Mouse (Mus musculus): Measurements from ENCODE around the gene Emc3.

The Emc3 gene

GRCm38 (mm10) chr6:113495071-113495675 lies 36.3 kb downstream of the Emc3 start:
- no peak for DNase-seq (ENCODE audit: low spot score in 2 of 2)

- DNase-seq (ENCODE audit: low spot score in 2 of 2): peak; percentile 82
These were observed 37.1 kb downstream of the Emc3 start for GRCm38 (mm10) chr6:113494258-113494788.

GRCm38 (mm10) chr6:113492101-113492864 lies 39.2 kb downstream of the Emc3 start:
- DNase-seq (ENCODE audit: low spot score in 2 of 2): no peak

- DNase-seq (ENCODE audit: low spot score in 2 of 2): no peak
These were observed 42.0 kb downstream of the Emc3 start for GRCm38 (mm10) chr6:113489410-113489809.

GRCm38 (mm10) chr6:113487125-113487576 lies 44.3 kb downstream of the Emc3 start:
- DNase-seq (ENCODE audit: low spot score in 2 of 2): no peak

- no peak for DNase-seq (ENCODE audit: low spot score in 2 of 2)
These were observed 47.7 kb downstream of the Emc3 start for GRCm38 (mm10) chr6:113483729-113484128.

- DNase-seq (ENCODE audit: low spot score in 2 of 2): peak; percentile 88 to 93
These were observed 48.3 kb downstream of the Emc3 start, which contains the start of gene Creld1 for GRCm38 (mm10) chr6:113483100-113483615. Gene Creld1 (plus strand): TSS chr6:113483297.

GRCm38 (mm10) chr6:113482477-113483099 lies 48.9 kb downstream of the Emc3 start:
- no peak for DNase-seq (ENCODE audit: low spot score in 2 of 2)

GRCm38 (mm10) chr6:113480555-113481373 lies 50.7 kb downstream of the Emc3 start:
- DNase-seq (ENCODE audit: low spot score in 2 of 2): peak in 1 of 2 experiments; percentile 58

- no peak for DNase-seq (ENCODE audit: low spot score in 2 of 2)
These were observed 52.5 kb downstream of the Emc3 start for GRCm38 (mm10) chr6:113478906-113479305.

GRCm38 (mm10) chr6:113477353-113477752 lies 54.1 kb downstream of the Emc3 start:
- DNase-seq (ENCODE audit: low spot score in 2 of 2): no peak

GRCm38 (mm10) chr6:113473715-113474114 lies 57.7 kb downstream of the Emc3 start:
- DNase-seq (ENCODE audit: low spot score in 2 of 2): no peak

- no peak for DNase-seq (ENCODE audit: low spot score in 2 of 2)
These were observed 58.2 kb downstream of the Emc3 start for GRCm38 (mm10) chr6:113473246-113473645.

GRCm38 (mm10) chr6:113472061-113472460 lies 59.4 kb downstream of the Emc3 start:
- DNase-seq (ENCODE audit: low spot score in 2 of 2): no peak

GRCm38 (mm10) chr6:113471297-113471936 lies 60.0 kb downstream of the Emc3 start, which contains the start of gene Il17rc:
Gene Il17rc (plus strand): TSS chr6:113471427.
- DNase-seq (ENCODE audit: low spot score in 2 of 2): peak in 1 of 2 experiments; percentile 63

GRCm38 (mm10) chr6:113469432-113469831 lies 62.0 kb downstream of the Emc3 start:
- peak; percentile 74 to 84 for DNase-seq (ENCODE audit: low spot score in 2 of 2)

GRCm38 (mm10) chr6:113469021-113469420 lies 62.4 kb downstream of the Emc3 start:
- peak; percentile 64 to 74 for DNase-seq (ENCODE audit: low spot score in 2 of 2)

- DNase-seq (ENCODE audit: low spot score in 2 of 2): no peak
These were observed 62.9 kb downstream of the Emc3 start for GRCm38 (mm10) chr6:113468512-113468911.

GRCm38 (mm10) chr6:113465602-113466001 lies 65.8 kb downstream of the Emc3 start:
- no peak for DNase-seq (ENCODE audit: low spot score in 2 of 2)
